Comparison of ENCODE assay signal across 28 mouse cellular contexts in the genomic region with DNA sequence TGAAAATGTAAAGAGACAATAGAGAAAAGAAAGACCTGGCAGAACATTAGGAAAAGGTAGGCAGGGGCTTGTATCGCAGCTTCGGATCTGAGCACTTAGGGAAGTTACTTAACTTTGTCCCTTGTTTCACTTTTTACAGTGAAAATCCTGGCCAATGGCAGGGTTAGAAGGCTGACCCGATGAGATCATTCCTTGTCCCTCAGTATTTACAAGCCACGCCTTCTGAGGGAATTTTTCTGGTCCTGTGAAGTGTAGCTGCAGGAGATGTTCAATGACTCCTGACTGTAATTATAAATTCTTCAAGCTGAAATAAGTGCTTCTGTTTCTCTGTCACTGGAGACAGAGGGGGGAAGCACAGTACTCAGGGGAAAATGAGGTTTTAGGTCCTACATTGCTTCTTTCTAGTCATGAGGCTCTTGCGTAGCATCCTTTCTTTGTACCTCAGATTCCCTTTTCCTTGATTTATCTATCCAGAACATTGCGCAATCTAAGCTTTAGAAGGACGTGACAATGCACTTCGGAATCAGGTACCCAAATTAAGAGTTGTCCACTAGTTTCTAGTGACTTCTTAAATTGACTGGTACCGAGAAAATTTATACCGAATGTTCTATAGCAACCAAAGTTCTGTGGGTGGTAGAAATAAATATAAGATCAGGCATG. TPM values are rescaled to one million over a fixed set of nuclear protein-coding genes. Genes with fewer than 3 reads are reported as not detected.
DNase-seq lines count a peak whose midpoint lies in the region; ATAC-seq and TF ChIP-seq lines count a peak whose summit lies in the region.
"Had no signal": no experiment of that assay in that cellular context is flagged by ENCODE, and none has a peak within 500 bp of the region (broad histone marks: within the 10 kb centered on the region; RNA-seq: fewer than 3 reads in every experiment).

No protein-coding gene starts in this region.

- no peak overlapping the region for H3K9ac ChIP-seq in heart, adult 2 months (ENCODE audit: low read depth, low read length)
- H3K9ac ChIP-seq in lung, postnatal 0 days (replicated peaks; ENCODE audit: low read depth), result no peak overlapping the region
- no peak overlapping the region for H3K9ac ChIP-seq in midbrain, embryonic 11.5 days (ENCODE audit: low read length)
- H3K9ac ChIP-seq in midbrain, embryonic 16.5 days (ENCODE audit: low read depth, low read length), result no peak overlapping the region
- H3K9ac ChIP-seq: forebrain, embryonic 13.5 days; heart, embryonic 13.5 days; hindbrain, embryonic 14.5 days had no signal

- H3K36me3 ChIP-seq in heart, adult 2 months (ENCODE audit: control insufficient read depth, insufficient read depth, low read length), result no peaks in the 10 kb centered on the region
- no peaks in the 10 kb centered on the region for H3K36me3 ChIP-seq in lung, postnatal 0 days (ENCODE audit: insufficient read depth, low read length)
- H3K36me3 ChIP-seq in midbrain, embryonic 11.5 days (ENCODE audit: control insufficient read depth, insufficient read depth, low read length), result no peaks in the 10 kb centered on the region
- H3K36me3 ChIP-seq in midbrain, embryonic 16.5 days (ENCODE audit: control insufficient read depth, insufficient read depth, low read length), result no peaks in the 10 kb centered on the region
- H3K36me3 ChIP-seq in myocyte (ENCODE audit: control insufficient read depth, insufficient read depth), result peaks cover 63% of the 10 kb centered on the region
- H3K36me3 ChIP-seq in kidney, adult 2 months (ENCODE audit: control insufficient read depth, insufficient read depth, low read length), result no peaks in the 10 kb centered on the region
- H3K36me3 ChIP-seq: forebrain, embryonic 10.5 days; heart, embryonic 10.5 days had no signal

- no peak for TF ChIP-seq EP300 in heart, adult 2 months (IDR thresholded peaks at IDR 0.05; ENCODE audit: insufficient read depth, low read depth, low read length)
- peak; percentile 27; the same call in 1 of the 2 replicates for TF ChIP-seq EP300 in lung, postnatal 0 days (IDR thresholded peaks at IDR 0.05)

- H3K9me3 ChIP-seq in lung, postnatal 0 days (ENCODE audit: low read length), result no peaks in the 10 kb centered on the region
- no peaks in the 10 kb centered on the region for H3K9me3 ChIP-seq in midbrain, embryonic 11.5 days (ENCODE audit: control insufficient read depth, low read length)
- H3K9me3 ChIP-seq in midbrain, embryonic 16.5 days (replicated peaks; ENCODE audit: control insufficient read depth, low read length, poor library complexity, severe bottlenecking), result no peaks in the 10 kb centered on the region
- H3K9me3 ChIP-seq: forebrain, embryonic 10.5 days; forebrain, embryonic 13.5 days; heart, embryonic 10.5 days; heart, embryonic 13.5 days had no signal

- no peak overlapping the region for H3K4me3 ChIP-seq in heart, adult 2 months
- no peak overlapping the region for H3K4me3 ChIP-seq in lung, postnatal 0 days (ENCODE audit: low read depth, low read length)
- H3K4me3 ChIP-seq in midbrain, embryonic 11.5 days (ENCODE audit: low read depth, low read length), result no peak overlapping the region
- H3K4me3 ChIP-seq in midbrain, embryonic 16.5 days (ENCODE audit: low read depth, low read length), result no peak overlapping the region
- H3K4me3 ChIP-seq in myocyte, result no peak overlapping the region
- H3K4me3 ChIP-seq in kidney, adult 2 months (ENCODE audit: insufficient read depth, low read depth, low read length), result no peak overlapping the region
- H3K4me3 ChIP-seq: forebrain, embryonic 10.5 days; forebrain, embryonic 13.5 days; gastrocnemius, adult 2 months; heart, embryonic 10.5 days; heart, embryonic 13.5 days had no signal

- ATAC-seq in lung, postnatal 0 days, result peak; percentile 69
- no peak for ATAC-seq in midbrain, embryonic 11.5 days (ENCODE audit: low FRiP score)
- ATAC-seq in midbrain, embryonic 16.5 days, result no peak
- ATAC-seq: CD4-positive, CD25-positive, alpha-beta regulatory T cell, adult 4 months; forebrain, embryonic 13.5 days; forebrain, embryonic 16.5 days; hindbrain, postnatal 0 days had no signal

- H3ac ChIP-seq in myocyte (ENCODE audit: control insufficient read depth, insufficient read length), result no peak overlapping the region

- intact Hi-C loops in heart, adult 2 months (cut with DNase I), result no loop called here

- TF ChIP-seq CTCF in heart, adult 2 months (IDR thresholded peaks at IDR 0.05), result no peak
- no peak for TF ChIP-seq CTCF in lung, postnatal 0 days (IDR thresholded peaks at IDR 0.05)
- no peak for TF ChIP-seq CTCF in kidney, adult 2 months (conservative IDR thresholded peaks at IDR 0.05; ENCODE audit: insufficient read depth, insufficient read length, low read depth, low read length)

- H3K4me1 ChIP-seq in heart, adult 2 months (ENCODE audit: control insufficient read depth, insufficient read depth, low read length), result no peaks in the 10 kb centered on the region
- H3K4me1 ChIP-seq in lung, postnatal 0 days (ENCODE audit: insufficient read depth, low read depth, low read length), result no peaks in the 10 kb centered on the region
- no peaks in the 10 kb centered on the region for H3K4me1 ChIP-seq in midbrain, embryonic 11.5 days (ENCODE audit: control insufficient read depth, insufficient read depth, low read length)
- no peaks in the 10 kb centered on the region for H3K4me1 ChIP-seq in midbrain, embryonic 16.5 days (ENCODE audit: control insufficient read depth, insufficient read depth, low read length)
- H3K4me1 ChIP-seq in kidney, adult 2 months (ENCODE audit: control insufficient read depth, insufficient read depth, low read length), result no peaks in the 10 kb centered on the region
- H3K4me1 ChIP-seq: forebrain, embryonic 13.5 days; heart, embryonic 10.5 days; heart, embryonic 13.5 days had no signal

- no peaks in the 10 kb centered on the region for H3K79me2 ChIP-seq in heart, adult 2 months (replicated peaks; ENCODE audit: control insufficient read depth, insufficient read depth, low read length)
- H3K79me2 ChIP-seq in myocyte (ENCODE audit: control insufficient read depth, insufficient read depth), result peaks cover 48% of the 10 kb centered on the region

- DNase-seq in heart, adult 11 months, result peak; percentile 66
- no peak for DNase-seq in heart, adult 2 months
- peak; percentile 62 for DNase-seq in lung, postnatal 0 days (ENCODE audit: low spot score)
- DNase-seq in lung, adult 18-20 months, result no peak
- DNase-seq in midbrain, embryonic 11.5 days (ENCODE audit: low spot score, missing footprints), result peak; percentile 72
- no peak for DNase-seq in kidney, adult 2 months
- DNase-seq: adrenal gland, postnatal 10 days; adrenal gland, postnatal 36 days; B cell, adult 2 months; cerebellum, adult 18-20 months; cerebellum, adult 9-10 months; cerebellum, postnatal 14 days; gastrocnemius, adult 2 months; gastrocnemius, postnatal 14 days; heart, adult 18-20 months; heart, postnatal 14 days; heart, postnatal 4 days had no signal

- 80% methylated on average over 10 of the region's 10 CpGs for WGBS in heart, adult 2 months
- whole genome bisulfite sequencing in lung, postnatal 0 days, result 73% methylated on average over 10 of the region's 10 CpGs
- 92% methylated on average over 10 of the region's 10 CpGs for WGBS in midbrain, embryonic 11.5 days
- 93% methylated on average over 10 of the region's 10 CpGs for WGBS in midbrain, embryonic 16.5 days
- WGBS in kidney, adult 2 months, result 79% methylated on average over 10 of the region's 10 CpGs

- H3K4me2 ChIP-seq in lung, postnatal 0 days (replicated peaks; ENCODE audit: low read depth, low read length), result no peak overlapping the region
- no peak overlapping the region for H3K4me2 ChIP-seq in midbrain, embryonic 11.5 days
- H3K4me2 ChIP-seq in midbrain, embryonic 16.5 days (ENCODE audit: low read length), result no peak overlapping the region
- H3K4me2 ChIP-seq in myocyte (ENCODE audit: low read depth), result no peak overlapping the region
- H3K4me2 ChIP-seq: forebrain, embryonic 13.5 days; heart, embryonic 13.5 days; hindbrain, embryonic 14.5 days had no signal

- no peak for TF ChIP-seq POLR2A in heart, adult 2 months (IDR thresholded peaks at IDR 0.05; ENCODE audit: insufficient read depth, low read depth, low read length)
- TF ChIP-seq POLR2A in myocyte (IDR thresholded peaks at IDR 0.05; ENCODE audit: insufficient read length, low read depth), result no peak
- no peak for TF ChIP-seq POLR2A in kidney, adult 2 months (IDR thresholded peaks at IDR 0.05; ENCODE audit: low read depth, low read length)

- no peaks in the 10 kb centered on the region for H3K27me3 ChIP-seq in heart, adult 2 months (ENCODE audit: control insufficient read depth, insufficient read depth, low read length)
- H3K27me3 ChIP-seq in lung, postnatal 0 days (replicated peaks; ENCODE audit: insufficient read depth, low read length), result no peaks in the 10 kb centered on the region
- H3K27me3 ChIP-seq in midbrain, embryonic 11.5 days (ENCODE audit: control insufficient read depth, insufficient read depth, low read length), result no peaks in the 10 kb centered on the region
- H3K27me3 ChIP-seq in midbrain, embryonic 16.5 days (ENCODE audit: control insufficient read depth, insufficient read depth, low read depth, low read length), result no peaks in the 10 kb centered on the region
- H3K27me3 ChIP-seq in myocyte (ENCODE audit: control insufficient read depth, insufficient read depth, insufficient read length), result no peaks in the 10 kb centered on the region
- no peaks in the 10 kb centered on the region for H3K27me3 ChIP-seq in kidney, adult 2 months (replicated peaks; ENCODE audit: control insufficient read depth, insufficient read depth, low read length)
- H3K27me3 ChIP-seq: forebrain, embryonic 13.5 days; heart, embryonic 13.5 days had no signal

- H3K27ac ChIP-seq in heart, adult 2 months, result no peak overlapping the region
- no peak overlapping the region for H3K27ac ChIP-seq in lung, postnatal 0 days (ENCODE audit: low read length)
- H3K27ac ChIP-seq in midbrain, embryonic 11.5 days (ENCODE audit: low read depth, low read length), result no peak overlapping the region
- H3K27ac ChIP-seq in midbrain, embryonic 16.5 days (ENCODE audit: low read length), result no peak overlapping the region
- no peak overlapping the region for H3K27ac ChIP-seq in kidney, adult 2 months (ENCODE audit: insufficient read depth, low read depth, low read length)
- H3K27ac ChIP-seq: forebrain, embryonic 10.5 days; forebrain, embryonic 13.5 days; gastrocnemius, adult 2 months; heart, embryonic 10.5 days; heart, embryonic 13.5 days; hindbrain, embryonic 14.5 days; hindbrain, postnatal 0 days had no signal

TF ChIP-seq in myocyte, 11 proteins besides CTCF, POLR2A, EP300 and RAD21 (continues in another document):
- peak; percentile 86 for TF ChIP-seq CEBPB (IDR thresholded peaks at IDR 0.05; ENCODE audit: insufficient read depth, poor library complexity, severe bottlenecking)
- no peak for TF ChIP-seq POLR2AphosphoS2 (IDR thresholded peaks at IDR 0.05; ENCODE audit: insufficient read length, low read depth)

RNA-seq across cellular contexts. Expression of a gene that starts 25.8 kb away (rescaled TPM):
- total RNA-seq in heart, adult 2 months (2021), result under 1 TPM; 0.16 to 0.41 TPM
- 0.79 and 1.00 TPM in 2 replicates for polyA plus RNA-seq in heart, adult 2 months (2012; rRNA removed)
- 34.3 and 38.7 TPM in 2 replicates for polyA plus RNA-seq in lung, postnatal 0 days (2015; fragmentation: Nextera tagmentation; extraction: Ambion mirVana)
- 4.0 and 4.4 TPM in 2 replicates for polyA plus RNA-seq in midbrain, embryonic 11.5 days (2014; fragmentation: Nextera tagmentation; extraction: Ambion mirVana)
- polyA plus RNA-seq in midbrain, embryonic 16.5 days (2015; fragmentation: Nextera tagmentation; extraction: Ambion mirVana), result 49.8 and 64.2 TPM in 2 replicates
- polyA plus RNA-seq in myocyte (2012; fragmentation: generic; extraction: Trizol), result 183 TPM
- 5.9 and 6.6 TPM in 2 replicates for polyA plus RNA-seq in kidney, adult 2 months (2012; rRNA removed)
- total RNA-seq: MEL had no signal

Comparison
In these comparisons a context has a peak if more than half of its experiments do, and no peak if none do; other contexts are left out.
1. DNase-seq: peak in heart, adult 11 months (single experiment), lung, postnatal 0 days (single experiment) and midbrain, embryonic 11.5 days (single experiment); none in heart, adult 2 months (0 of 2), lung, adult 18-20 months (0 of 2) and kidney, adult 2 months (single experiment).